Mouse (Mus musculus) bone marrow macrophage, adult 2 months (primary cell): ENCODE data around the gene Fgfr2.

Experiments used
- CTCF ChIP-seq: IDR thresholded peaks from 2 replicates; pipeline ENCODE4 v1.5.1; 2012; ENCODE audit warnings: low read depth, mild to moderate bottlenecking, low read length, moderate library complexity
- POLR2A ChIP-seq: IDR thresholded peaks from 2 replicates; pipeline ENCODE4 v1.6.1; 2012; ENCODE audit warnings: mild to moderate bottlenecking, low read depth, low read length, borderline replicate concordance

GRCm38 (mm10) chr7:130887946-130888345 is 2235.2 kb downstream of the Fgfr2 start:
- TF ChIP-seq POLR2A (no peak), CTCF (no peak)
